Mouse (Mus musculus) embryonic facial prominence, embryonic 10.5 days (tissue): Measurements from ENCODE around the gene Tff2. TPM values are rescaled to one million over a fixed set of nuclear protein-coding genes. Genes with fewer than 3 reads are reported as not detected.

Source experiments
- DNase-seq: peaks from one replicate; pipeline ENCODE4 v3.0.0-alpha.2; 2017; ENCODE audit warnings: low spot score
- H3K27ac ChIP-seq: fragments of 300-500 bp; sonication (generic); replicated peaks from 2 replicates; pipeline ENCODE4 v1.5.1; 2016; ENCODE audit warnings: mild to moderate bottlenecking
- H3K27me3 ChIP-seq: fragments of 300-500 bp; sonication (generic); replicated peaks from 2 replicates; pipeline ENCODE4 v1.6.1; 2016; ENCODE audit warnings: low read depth, mild to moderate bottlenecking; ENCODE audit not compliant: poor library complexity, severe bottlenecking
- H3K36me3 ChIP-seq: fragments of 300-500 bp; sonication (generic); replicated peaks from 2 replicates; pipeline ENCODE4 v1.6.1; 2016; ENCODE audit warnings: mild to moderate bottlenecking, moderate library complexity
- H3K4me1 ChIP-seq: fragments of 300-500 bp; sonication (generic); 2 replicates; pipeline ENCODE4 v1.6.1; 2016
- H3K4me3 ChIP-seq: fragments of 300-500 bp; sonication (generic); 2 replicates; pipeline ENCODE4 v1.5.1; 2016; ENCODE audit warnings: mild to moderate bottlenecking, moderate library complexity
- H3K9me3 ChIP-seq: fragments of 300-500 bp; sonication (generic); 2 replicates; pipeline ENCODE4 v1.6.1; 2016; ENCODE audit warnings: mild to moderate bottlenecking
- WGBS: fragments of 180-500 bp; shearing (Covaris S2); methylation state at CpG from one replicate; pipeline ENCODE4 v1.1.7; 2016; 5-methylcytosine and 5-hydroxymethylcytosine counted together
- polyA plus RNA-seq: library from polyadenylated mRNA; unstranded; fragments of >200 nt; fragmentation: Nextera tagmentation; extraction: Ambion mirVana; gene quantifications from 2 replicates; pipeline ENCODE4 v1.2.1, GENCODE M21; 2016

Gene Tff2
- not detected in 2 replicates for polyA plus RNA-seq

DNA sequence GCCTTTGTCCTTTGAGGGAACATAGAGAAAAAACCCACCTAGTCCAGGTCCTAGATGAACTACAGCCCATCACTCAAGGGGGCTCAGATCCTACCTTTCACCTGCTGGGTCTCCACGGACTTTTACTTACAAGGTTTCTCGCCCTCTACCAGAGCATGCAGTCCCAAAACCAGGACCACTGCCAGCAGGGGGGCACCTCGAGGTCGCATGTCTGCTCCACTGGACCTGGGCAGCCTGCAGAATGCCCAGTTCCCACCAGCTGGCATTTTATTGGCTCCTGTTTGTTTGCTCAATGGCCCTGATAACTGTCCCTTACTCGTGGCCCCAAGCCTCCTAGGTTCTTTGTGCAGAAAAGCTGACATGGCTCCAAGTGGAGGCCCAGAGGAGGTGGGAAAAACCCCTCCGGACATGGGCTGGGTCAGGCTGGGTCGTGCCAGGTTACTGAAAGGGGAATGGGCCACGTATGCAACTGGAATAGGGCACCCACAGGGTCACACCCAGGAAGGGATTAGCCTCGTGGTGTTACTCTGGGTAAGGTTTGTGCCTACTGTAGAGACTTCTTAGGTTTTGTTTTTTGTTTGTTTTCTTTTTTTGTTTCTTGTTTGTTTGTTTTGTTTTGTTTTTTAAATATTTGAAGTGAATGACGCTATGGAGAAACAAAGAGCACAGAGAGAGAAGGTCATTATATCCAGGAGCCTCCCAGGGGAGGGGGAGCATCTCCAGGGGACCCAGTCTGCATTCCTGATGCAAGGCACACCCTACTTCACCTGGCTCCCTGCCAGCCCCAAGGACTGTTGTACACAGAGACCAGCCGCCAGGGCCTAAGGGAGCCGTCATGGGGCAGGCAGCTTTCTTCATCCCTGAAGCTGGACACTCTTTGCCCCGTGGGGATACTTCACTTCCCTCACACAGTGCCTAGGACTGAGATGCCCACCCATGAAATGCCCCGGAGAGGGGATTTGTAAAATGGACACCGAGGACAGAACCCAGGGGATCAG, at the start of gene Tff2:
Tff2 (minus strand) TSS at position 243 of the 998 bp plus-strand sequence.
- H3K27me3 ChIP-seq, result 0 out of 2 replicates have a peak, but pooled peaks cover 3% of the 10 kb centered on the region
- no peaks in the 10 kb centered on the region for H3K9me3 ChIP-seq
- 71% methylated on average over 15 of the region's 15 CpGs for WGBS
- H3K4me3 ChIP-seq, result no peak within 1 kb of the TSS
- H3K27ac ChIP-seq, result no peak within 1 kb of the TSS
- DNase-seq, result no peak
- H3K36me3 ChIP-seq, result no peaks in the 10 kb centered on the region
- H3K4me1 ChIP-seq, result 0 out of 2 replicates have a peak, but pooled peaks cover 4% of the 10 kb centered on the region

DNA sequence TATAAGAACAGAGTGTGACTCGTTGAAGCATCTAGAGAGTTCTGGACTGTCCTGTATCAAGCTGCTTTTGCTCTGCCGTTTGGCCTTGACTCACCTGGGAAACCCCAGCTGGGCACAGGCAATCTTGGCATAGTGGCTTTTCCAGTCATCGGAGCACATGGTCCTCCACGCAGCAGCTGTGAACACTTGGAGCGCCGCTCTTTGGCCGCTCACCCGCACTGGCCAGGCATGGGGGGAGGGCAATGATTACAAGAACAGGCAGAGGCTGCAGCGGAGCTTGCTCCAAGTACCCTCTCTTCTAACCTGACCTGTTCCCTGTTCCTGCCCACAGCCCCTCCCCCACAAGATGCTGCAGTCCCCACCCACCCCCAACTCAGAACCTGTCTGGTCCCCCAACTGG, 49.3 kb upstream of the Tff2 start:
- Histone ChIP-seq H3K9me3 (no peaks in the 10 kb centered on the region), H3K4me3 (no peak overlapping the region), H3K27me3 (no peaks in the 10 kb centered on the region), H3K4me1 (peaks cover 18% of the 10 kb centered on the region), H3K27ac (no peak overlapping the region), H3K36me3 (no peaks in the 10 kb centered on the region)
- 76% methylated on average over 9 of the region's 9 CpGs for WGBS
- DNase-seq, result no peak

DNA sequence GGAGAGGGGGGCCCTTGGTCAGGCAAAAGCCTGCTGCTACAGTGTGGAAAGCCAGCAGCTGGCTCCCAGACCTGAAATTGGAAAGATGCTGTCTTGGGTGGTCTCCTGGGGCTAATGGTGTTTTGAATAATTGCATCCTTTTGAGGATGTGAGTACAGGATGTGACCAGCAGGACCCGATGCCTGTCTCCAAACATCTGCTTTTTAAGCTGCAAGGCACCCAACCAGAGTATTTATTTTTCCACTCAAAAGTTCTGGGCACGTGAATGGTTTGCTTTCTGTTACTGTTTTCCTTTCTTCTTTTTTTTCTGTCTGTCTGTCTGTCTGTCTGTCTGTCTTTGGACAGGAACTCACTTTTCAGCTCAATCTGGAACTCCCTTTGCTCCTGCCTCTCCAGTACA, 48.6 kb upstream of the Tff2 start:
- no peaks in the 10 kb centered on the region for H3K9me3 ChIP-seq
- DNase-seq, result no peak
- WGBS, result 44% methylated on average over 2 of the region's 2 CpGs
- H3K36me3 ChIP-seq, result no peaks in the 10 kb centered on the region
- no peak overlapping the region for H3K27ac ChIP-seq
- H3K4me1 ChIP-seq, result peaks cover 18% of the 10 kb centered on the region
- H3K4me3 ChIP-seq, result no peak overlapping the region
- no peaks in the 10 kb centered on the region for H3K27me3 ChIP-seq

- H3K4me1 ChIP-seq, result peaks cover 22% of the 10 kb centered on the region
- no peak overlapping the region for H3K4me3 ChIP-seq
- 77% methylated on average over 8 of the region's 8 CpGs for WGBS
- no peak overlapping the region for H3K27ac ChIP-seq
- no peaks in the 10 kb centered on the region for H3K36me3 ChIP-seq
- H3K9me3 ChIP-seq, result 0 out of 2 replicates have a peak, but pooled peaks cover under 1% of the 10 kb centered on the region
- no peaks in the 10 kb centered on the region for H3K27me3 ChIP-seq
- no peak for DNase-seq
These were observed 47.7 kb upstream of the Tff2 start for GRCm38 (mm10) chr17:31191825-31192224.

- Histone ChIP-seq H3K4me1 (peaks cover 13% of the 10 kb centered on the region), H3K4me3 (no peak overlapping the region), H3K27ac (no peak overlapping the region), H3K27me3 (no peaks in the 10 kb centered on the region), H3K36me3 (no peaks in the 10 kb centered on the region), H3K9me3 (0 out of 2 replicates have a peak, but pooled peaks cover 3% of the 10 kb centered on the region)
- WGBS, result 25% methylated on average over 4 of the region's 4 CpGs
- DNase-seq, result peak; percentile 67
These were observed 43.3 kb upstream of the Tff2 start for GRCm38 (mm10) chr17:31187370-31187769.

GRCm38 (mm10) chr17:31184269-31184990, 40.3 kb upstream of the Tff2 start:
- 0 out of 2 replicates have a peak, but pooled peaks cover 3% of the 10 kb centered on the region for H3K9me3 ChIP-seq
- H3K27ac ChIP-seq, result no peak overlapping the region
- WGBS, result 84% methylated on average over 12 of the region's 12 CpGs
- H3K36me3 ChIP-seq, result no peaks in the 10 kb centered on the region
- DNase-seq, result no peak
- H3K4me1 ChIP-seq, result peaks cover 6% of the 10 kb centered on the region; the same call in 1 of the 2 replicates
- H3K27me3 ChIP-seq, result no peaks in the 10 kb centered on the region
- no peak overlapping the region for H3K4me3 ChIP-seq

GRCm38 (mm10) chr17:31183180-31183974, 39.3 kb upstream of the Tff2 start:
- Histone ChIP-seq H3K27ac (no peak overlapping the region), H3K27me3 (no peaks in the 10 kb centered on the region), H3K4me1 (peaks cover 6% of the 10 kb centered on the region; the same call in 1 of the 2 replicates), H3K4me3 (no peak overlapping the region), H3K36me3 (no peaks in the 10 kb centered on the region), H3K9me3 (0 out of 2 replicates have a peak, but pooled peaks cover 3% of the 10 kb centered on the region)
- 67% methylated on average over 12 of the region's 12 CpGs for WGBS
- DNase-seq, result no peak

DNA sequence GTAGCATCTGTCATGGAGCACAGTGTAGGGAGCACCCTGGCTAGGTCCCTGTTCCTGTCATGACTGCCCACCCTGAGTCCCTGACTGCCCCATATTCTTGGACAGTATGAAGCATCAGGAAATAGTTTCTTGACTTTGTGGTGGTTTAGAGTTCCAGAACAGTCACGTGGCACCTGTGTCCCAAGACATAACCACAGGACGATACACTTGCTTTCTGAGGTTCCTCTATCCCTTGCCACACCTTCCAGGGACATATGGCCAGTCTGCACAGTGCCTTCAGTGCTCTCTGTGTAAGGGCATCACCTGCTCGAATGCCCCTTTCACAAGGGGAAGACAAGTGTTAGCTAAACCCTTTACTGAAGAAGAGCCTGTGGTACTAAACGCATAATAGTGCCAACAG, 37.4 kb upstream of the Tff2 start:
- Histone ChIP-seq H3K4me3 (no peak overlapping the region), H3K27me3 (no peaks in the 10 kb centered on the region), H3K9me3 (no peaks in the 10 kb centered on the region), H3K4me1 (peaks cover 3% of the 10 kb centered on the region; the same call in 1 of the 2 replicates), H3K36me3 (no peaks in the 10 kb centered on the region), H3K27ac (no peak overlapping the region)
- DNase-seq, result no peak
- WGBS, result 84% methylated on average over 4 of the region's 4 CpGs

DNA sequence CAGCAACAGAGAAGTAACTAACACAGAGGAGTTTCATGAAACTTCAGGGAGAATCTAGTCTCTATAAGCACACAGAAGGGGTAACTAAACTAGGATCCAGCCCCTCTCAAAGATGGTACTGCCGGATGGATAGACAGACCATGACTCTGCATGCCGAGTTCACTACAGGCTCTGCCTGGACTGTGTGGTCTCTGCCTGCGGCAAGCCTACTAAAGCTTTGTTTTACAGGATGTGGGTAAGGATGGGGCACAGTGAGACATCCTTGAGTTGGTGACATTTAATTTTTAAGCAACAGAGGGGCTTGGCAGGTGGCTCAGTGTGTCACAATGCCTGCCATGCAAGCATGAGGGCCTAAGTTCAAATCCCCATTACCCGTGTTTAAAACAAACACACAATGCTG, 32.2 kb upstream of the Tff2 start:
- Histone ChIP-seq H3K27me3 (no peaks in the 10 kb centered on the region), H3K4me3 (no peak overlapping the region), H3K9me3 (no peaks in the 10 kb centered on the region), H3K27ac (no peak overlapping the region), H3K4me1 (0 out of 2 replicates have a peak, but pooled peaks cover 3% of the 10 kb centered on the region), H3K36me3 (no peaks in the 10 kb centered on the region)
- 90% methylated on average over 4 of the region's 4 CpGs for WGBS
- no peak for DNase-seq

- 91% methylated on average over 5 of the region's 5 CpGs for WGBS
- H3K27ac ChIP-seq, result no peak overlapping the region
- no peak overlapping the region for H3K4me3 ChIP-seq
- H3K27me3 ChIP-seq, result no peaks in the 10 kb centered on the region
- 0 out of 2 replicates have a peak, but pooled peaks cover 3% of the 10 kb centered on the region for H3K4me1 ChIP-seq
- H3K9me3 ChIP-seq, result no peaks in the 10 kb centered on the region
- no peaks in the 10 kb centered on the region for H3K36me3 ChIP-seq
- DNase-seq, result no peak
These were observed 25.7 kb upstream of the Tff2 start for GRCm38 (mm10) chr17:31169796-31170195.

DNA sequence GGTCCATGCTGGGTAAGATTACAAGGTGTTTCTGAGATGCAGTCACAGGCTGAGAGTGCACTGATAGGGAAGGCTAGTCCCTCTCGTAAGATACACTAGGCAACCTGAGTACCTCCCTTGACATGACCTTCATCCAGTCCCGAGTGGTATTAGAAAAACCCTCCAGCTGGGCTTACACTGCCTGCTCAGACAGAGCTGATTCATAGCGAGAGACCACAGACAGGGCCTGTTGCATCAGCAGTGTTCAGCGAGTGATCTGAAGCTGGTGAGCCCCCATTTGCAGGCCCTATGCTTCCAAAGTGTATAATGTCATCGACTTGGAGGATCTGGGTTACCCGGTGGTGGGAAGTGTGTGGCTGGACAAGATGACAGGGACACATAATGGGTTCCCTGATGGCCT, 21.0 kb upstream of the Tff2 start, which contains the start of gene Tff1:
Tff1 (minus strand) TSS at position 151 of the 400 bp plus-strand sequence.
- no peak for DNase-seq
- no peaks in the 10 kb centered on the region for H3K9me3 ChIP-seq
- H3K4me1 ChIP-seq, result no peaks in the 10 kb centered on the region
- no peaks in the 10 kb centered on the region for H3K36me3 ChIP-seq
- no peak within 1 kb of the TSS for H3K4me3 ChIP-seq
- H3K27me3 ChIP-seq, result no peaks in the 10 kb centered on the region
- 84% methylated on average over 6 of the region's 6 CpGs for WGBS
- no peak within 1 kb of the TSS for H3K27ac ChIP-seq

GRCm38 (mm10) chr17:31163821-31164220, 19.7 kb upstream of the Tff2 start:
- Histone ChIP-seq H3K27ac (no peak overlapping the region), H3K4me3 (no peak overlapping the region), H3K27me3 (no peaks in the 10 kb centered on the region), H3K4me1 (no peaks in the 10 kb centered on the region), H3K9me3 (no peaks in the 10 kb centered on the region), H3K36me3 (no peaks in the 10 kb centered on the region)
- DNase-seq, result no peak
- WGBS, result 84% methylated on average over 2 of the region's 2 CpGs
